Comparison of ENCODE assay signal across 9 mouse cellular contexts in genomic region chr7:141040867-141041606, GRCm38 (mm10). TPM values are rescaled to one million over a fixed set of nuclear protein-coding genes. Genes with fewer than 3 reads are reported as not detected.
DNase-seq lines count a peak whose midpoint lies in the region; ATAC-seq and TF ChIP-seq lines count a peak whose summit lies in the region.
"Had no signal": no experiment of that assay in that cellular context is flagged by ENCODE, and none has a peak within 500 bp of the region (broad histone marks: within the 10 kb centered on the region; RNA-seq: fewer than 3 reads in every experiment).

No protein-coding gene starts in this region.

- WGBS in forebrain, embryonic 13.5 days, result 44% methylated on average over 6 of the region's 9 CpGs
- WGBS in forebrain, embryonic 10.5 days, result 54% methylated on average over 6 of the region's 9 CpGs
- WGBS in hindbrain, embryonic 14.5 days, result 44% methylated on average over 6 of the region's 9 CpGs
- WGBS in midbrain, embryonic 10.5 days, result 52% methylated on average over 6 of the region's 9 CpGs

- H3K4me1 ChIP-seq in forebrain, embryonic 13.5 days, result no peaks in the 10 kb centered on the region
- H3K4me1 ChIP-seq in forebrain, embryonic 10.5 days, result 0 out of 2 replicates have a peak, but pooled peaks cover 8% of the 10 kb centered on the region
- no peaks in the 10 kb centered on the region for H3K4me1 ChIP-seq in hindbrain, embryonic 14.5 days (replicated peaks; ENCODE audit: control insufficient read depth, insufficient read depth, low read length)
- peaks cover 5% of the 10 kb centered on the region; the same call in 1 of the 2 replicates for H3K4me1 ChIP-seq in midbrain, embryonic 10.5 days

- no peak overlapping the region for H3K9ac ChIP-seq in forebrain, embryonic 13.5 days
- no peak overlapping the region for H3K9ac ChIP-seq in hindbrain, embryonic 14.5 days

- no peaks in the 10 kb centered on the region for H3K9me3 ChIP-seq in forebrain, embryonic 13.5 days (replicated peaks)
- no peaks in the 10 kb centered on the region; the same call in 1 of the 2 replicates for H3K9me3 ChIP-seq in forebrain, embryonic 10.5 days
- H3K9me3 ChIP-seq in hindbrain, embryonic 14.5 days (ENCODE audit: control insufficient read depth, low read length), result no peaks in the 10 kb centered on the region
- H3K9me3 ChIP-seq in midbrain, embryonic 10.5 days (replicated peaks), result no peaks in the 10 kb centered on the region

- CTCF ChIA-PET in Patski (lab: Charles Lee), result interaction anchor here (0.8 to 1.2 kb wide), 2 partner anchors 33 to 99 kb away, joined by 4 read pairs; partner anchors contain the start of gene Pgghg

- H3K36me3 ChIP-seq in forebrain, embryonic 13.5 days (ENCODE audit: poor library complexity, severe bottlenecking), result no peaks in the 10 kb centered on the region
- H3K36me3 ChIP-seq in forebrain, embryonic 10.5 days (replicated peaks), result no peaks in the 10 kb centered on the region
- no peaks in the 10 kb centered on the region for H3K36me3 ChIP-seq in hindbrain, embryonic 14.5 days (replicated peaks; ENCODE audit: control insufficient read depth, insufficient read depth)
- no peaks in the 10 kb centered on the region for H3K36me3 ChIP-seq in midbrain, embryonic 10.5 days

- peak overlapping the region; percentile 37; the same call in 1 of the 2 replicates for H3K27ac ChIP-seq in forebrain, embryonic 13.5 days
- no peak overlapping the region for H3K27ac ChIP-seq in forebrain, embryonic 10.5 days
- H3K27ac ChIP-seq in hindbrain, embryonic 14.5 days, result peak overlapping the region; percentile 35
- peak overlapping the region; percentile 61 for H3K27ac ChIP-seq in midbrain, embryonic 10.5 days (replicated peaks)

- POLR2A ChIA-PET in Patski (lab: Charles Lee), result interaction anchor here (0.7 kb wide), 1 partner anchor 13 kb away, joined by 8 read pairs; no protein-coding TSS in a partner anchor

- no peak overlapping the region for H3K4me2 ChIP-seq in forebrain, embryonic 13.5 days
- no peak overlapping the region for H3K4me2 ChIP-seq in hindbrain, embryonic 14.5 days (replicated peaks)

- H3K27me3 ChIP-seq in forebrain, embryonic 13.5 days, result no peaks in the 10 kb centered on the region
- H3K27me3 ChIP-seq in forebrain, embryonic 10.5 days (ENCODE audit: poor library complexity, severe bottlenecking), result no peaks in the 10 kb centered on the region
- no peaks in the 10 kb centered on the region for H3K27me3 ChIP-seq in Patski
- H3K27me3 ChIP-seq in hindbrain, embryonic 14.5 days (ENCODE audit: control insufficient read depth, insufficient read depth, low read length), result no peaks in the 10 kb centered on the region
- H3K27me3 ChIP-seq in midbrain, embryonic 10.5 days (ENCODE audit: low read depth, poor library complexity, severe bottlenecking), result no peaks in the 10 kb centered on the region

- in situ Hi-C loops in Patski (cut with MboI; ENCODE audit: low pct_unique_long_range_greater_than_20kb), result no loop called here

- no peak for ATAC-seq in forebrain, embryonic 13.5 days
- peak; percentile 6 for ATAC-seq in Patski
- ATAC-seq in hindbrain, embryonic 14.5 days (ENCODE audit: low FRiP score), result no peak

- no peak for TF ChIP-seq CTCF in Patski (IDR thresholded peaks at IDR 0.05)

- H3K4me3 ChIP-seq in forebrain, embryonic 13.5 days, result no peak overlapping the region
- no peak overlapping the region for H3K4me3 ChIP-seq in forebrain, embryonic 10.5 days
- no peak overlapping the region for H3K4me3 ChIP-seq in hindbrain, embryonic 14.5 days (replicated peaks; ENCODE audit: low read length)
- peak overlapping the region; percentile 20; the same call in 1 of the 2 replicates for H3K4me3 ChIP-seq in midbrain, embryonic 10.5 days

- no peak for DNase-seq in forebrain, embryonic 10.5 days (ENCODE audit: extremely low spot score, low spot score)
- no peak for DNase-seq in Patski (ENCODE audit: low read depth, low spot score)
- DNase-seq in hindbrain, embryonic 14.5 days (ENCODE audit: low spot score), result no peak
- DNase-seq in midbrain, embryonic 10.5 days (ENCODE audit: low spot score), result peak; percentile 27
- DNase-seq in frontal cortex, postnatal 36 days (ENCODE audit: low spot score in 2 of 2), result no peak
- DNase-seq in frontal cortex, postnatal 25 days (ENCODE audit: low spot score in 2 of 2), result no peak
- DNase-seq in cerebellum, postnatal 14 days, result no peak

RNA-seq across cellular contexts. Expression of gene Gm17387, which starts 12.1 kb away (rescaled TPM):
- not detected in 2 replicates for polyA plus RNA-seq in forebrain, embryonic 13.5 days (2015; fragmentation: Nextera tagmentation; extraction: Ambion mirVana)
- not detected in 2 replicates for polyA plus RNA-seq in forebrain, embryonic 10.5 days (2016; fragmentation: Nextera tagmentation; extraction: Ambion mirVana)
- polyA plus RNA-seq in Patski (2021), result not detected
- not detected in 2 replicates for polyA plus RNA-seq in hindbrain, embryonic 14.5 days (2014; fragmentation: Nextera tagmentation; extraction: Ambion mirVana)
- not detected in 2 replicates for polyA plus RNA-seq in midbrain, embryonic 10.5 days (2016; fragmentation: Nextera tagmentation; extraction: Ambion mirVana)
- polyA plus RNA-seq: large intestine, adult 2 months had no signal

RNA-seq across cellular contexts. Expression of gene B4galnt4, which starts 19.9 kb away (rescaled TPM):
- 33.0 and 34.7 TPM in 2 replicates for polyA plus RNA-seq in forebrain, embryonic 13.5 days (2015; fragmentation: Nextera tagmentation; extraction: Ambion mirVana)
- 24.6 and 30.4 TPM in 2 replicates for polyA plus RNA-seq in forebrain, embryonic 10.5 days (2016; fragmentation: Nextera tagmentation; extraction: Ambion mirVana)
- 2.2 TPM for polyA plus RNA-seq in Patski (2021)
- 38.4 and 41.5 TPM in 2 replicates for polyA plus RNA-seq in hindbrain, embryonic 14.5 days (2014; fragmentation: Nextera tagmentation; extraction: Ambion mirVana)
- 26.8 and 29.4 TPM in 2 replicates for polyA plus RNA-seq in midbrain, embryonic 10.5 days (2016; fragmentation: Nextera tagmentation; extraction: Ambion mirVana)

RNA-seq across cellular contexts. Expression of gene Ifitm6, which starts 23.3 kb away (rescaled TPM):
- not detected in 2 replicates for polyA plus RNA-seq in forebrain, embryonic 13.5 days (2015; fragmentation: Nextera tagmentation; extraction: Ambion mirVana)
- not detected in 2 replicates for polyA plus RNA-seq in forebrain, embryonic 10.5 days (2016; fragmentation: Nextera tagmentation; extraction: Ambion mirVana)
- polyA plus RNA-seq in Patski (2021), result 0.21 TPM
- polyA plus RNA-seq in hindbrain, embryonic 14.5 days (2014; fragmentation: Nextera tagmentation; extraction: Ambion mirVana), result 0.95 and 1.1 TPM in 2 replicates
- polyA plus RNA-seq in midbrain, embryonic 10.5 days (2016; fragmentation: Nextera tagmentation; extraction: Ambion mirVana), result 0.21 TPM in 1 of 2 replicates, not detected in the other

RNA-seq across cellular contexts. Expression of gene Ifitm3, which starts 30.5 kb away (rescaled TPM):
- polyA plus RNA-seq in forebrain, embryonic 13.5 days (2015; fragmentation: Nextera tagmentation; extraction: Ambion mirVana), result 12.7 and 18.1 TPM in 2 replicates
- 10.8 and 13.8 TPM in 2 replicates for polyA plus RNA-seq in forebrain, embryonic 10.5 days (2016; fragmentation: Nextera tagmentation; extraction: Ambion mirVana)
- 8.6 TPM for polyA plus RNA-seq in Patski (2021)
- 28.3 and 45.1 TPM in 2 replicates for polyA plus RNA-seq in hindbrain, embryonic 14.5 days (2014; fragmentation: Nextera tagmentation; extraction: Ambion mirVana)
- 13.7 and 16.8 TPM in 2 replicates for polyA plus RNA-seq in midbrain, embryonic 10.5 days (2016; fragmentation: Nextera tagmentation; extraction: Ambion mirVana)

RNA-seq across cellular contexts. Expression of gene Pkp3, which starts 37.0 kb away (rescaled TPM):
- 0.25 TPM in 1 of 2 replicates, not detected in the other for polyA plus RNA-seq in forebrain, embryonic 13.5 days (2015; fragmentation: Nextera tagmentation; extraction: Ambion mirVana)
- 2.4 and 2.8 TPM in 2 replicates for polyA plus RNA-seq in forebrain, embryonic 10.5 days (2016; fragmentation: Nextera tagmentation; extraction: Ambion mirVana)
- 2.2 TPM for polyA plus RNA-seq in Patski (2021)
- polyA plus RNA-seq in hindbrain, embryonic 14.5 days (2014; fragmentation: Nextera tagmentation; extraction: Ambion mirVana), result not detected in 2 replicates
- 1.8 and 2.0 TPM in 2 replicates for polyA plus RNA-seq in midbrain, embryonic 10.5 days (2016; fragmentation: Nextera tagmentation; extraction: Ambion mirVana)
